Mouse (Mus musculus) CH12.LX (cell line): Measurements from ENCODE around the gene Acot7. TPM values are rescaled to one million over a fixed set of nuclear protein-coding genes. Genes with fewer than 3 reads are reported as not detected.

Source experiments
- DNase-seq: peaks from one replicate; pipeline ENCODE4 v3.0.0-alpha.2; 2013; ENCODE audit errors: extremely low read depth
- H3K27ac ChIP-seq: 2 replicates; pipeline ENCODE4 v1.5.1; 2012; ENCODE audit warnings: low read depth, mild to moderate bottlenecking, control low read depth, moderate library complexity; ENCODE audit not compliant: insufficient read depth
- H3K27me3 ChIP-seq: replicated peaks from 2 replicates; pipeline ENCODE3; 2012; ENCODE audit warnings: inconsistent platforms
- H3K36me3 ChIP-seq, 2 experiments: replicated peaks in 1 of 2; 2 replicates each; pipeline versions ENCODE3 to v1.6.1; 2012; ENCODE audit warnings: inconsistent platforms in 1 of 2, low read length in 1 of 2, mild to moderate bottlenecking in 1 of 2, mixed read lengths in 1 of 2, moderate library complexity in 1 of 2; ENCODE audit not compliant: control insufficient read depth in 1 of 2, insufficient read depth in 1 of 2
- H3K4me1 ChIP-seq, 2 experiments: 2 replicates each; pipeline ENCODE4 v1.6.1; 2012; ENCODE audit warnings: inconsistent platforms in 1 of 2, moderate library complexity in 1 of 2; ENCODE audit not compliant: insufficient read depth in 2 of 2, control insufficient read depth in 1 of 2
- H3K4me2 ChIP-seq: 2 replicates; pipeline ENCODE4 v1.6.1; 2012; ENCODE audit warnings: low read depth, mild to moderate bottlenecking, control low read depth; ENCODE audit not compliant: poor library complexity, insufficient read depth, severe bottlenecking
- H3K4me3 ChIP-seq, 3 experiments: fragments of 150-350 bp in 1 of 3; sonication (generic) in 1 of 3; replicated peaks in 1 of 3; 2 replicates each; pipeline versions ENCODE3 to v1.5.1; 2011 to 2012; ENCODE audit warnings: low read depth in 2 of 3, low read length in 2 of 3, mild to moderate bottlenecking in 2 of 3, moderate library complexity in 2 of 3, control low read depth in 1 of 3, improper control_type of control experiment in 1 of 3, inconsistent platforms in 1 of 3, mixed read lengths in 1 of 3; ENCODE audit not compliant: poor library complexity in 1 of 3
- H3K79me2 ChIP-seq: replicated peaks from 2 replicates; pipeline ENCODE4 v1.6.1; 2012; ENCODE audit warnings: mild to moderate bottlenecking, moderate library complexity; ENCODE audit not compliant: control insufficient read depth, poor library complexity, insufficient read depth, severe bottlenecking; ENCODE audit errors: extremely low read depth
- H3K9ac ChIP-seq: 2 replicates; pipeline ENCODE4 v1.6.1; 2012; ENCODE audit warnings: low read depth, mild to moderate bottlenecking, control low read depth, moderate library complexity; ENCODE audit not compliant: insufficient read depth
- H3K9me3 ChIP-seq: replicated peaks from 2 replicates; pipeline ENCODE3; 2012; ENCODE audit warnings: low read length, inconsistent platforms, mixed read lengths
- BHLHE40 ChIP-seq: IDR thresholded peaks from 2 replicates; pipeline ENCODE4 v1.6.1; 2011; ENCODE audit warnings: mild to moderate bottlenecking, low read depth, low read length, improper control_type of control experiment
- CTCF ChIP-seq, 2 experiments: IDR thresholded peaks in 1 of 2; conservative IDR thresholded peaks in 1 of 2; 2 replicates each; pipeline ENCODE4 v1.5.1; 2011 to 2012; ENCODE audit warnings: low read depth in 2 of 2, low read length in 2 of 2, improper control_type of control experiment in 1 of 2, inconsistent platforms in 1 of 2, mild to moderate bottlenecking in 1 of 2, moderate library complexity in 1 of 2
- E2F4 ChIP-seq: IDR thresholded peaks from 2 replicates; pipeline ENCODE4 v1.6.1; 2011; ENCODE audit warnings: low read depth, low read length, improper control_type of control experiment; ENCODE audit not compliant: insufficient replicate concordance
- ETS1 ChIP-seq: conservative IDR thresholded peaks from 2 replicates; pipeline ENCODE4 v1.6.1; 2012; ENCODE audit warnings: low read depth, mild to moderate bottlenecking, inconsistent platforms, low read length, improper control_type of control experiment, moderate library complexity
- MAFK ChIP-seq: IDR thresholded peaks from 2 replicates; pipeline ENCODE4 v1.6.1; 2011; ENCODE audit warnings: low read length, improper control_type of control experiment; ENCODE audit not compliant: insufficient replicate concordance
- MAX ChIP-seq: IDR thresholded peaks from 2 replicates; pipeline ENCODE4 v1.6.1; 2011; ENCODE audit warnings: low read length, improper control_type of control experiment
- MAZ ChIP-seq: IDR thresholded peaks from 2 replicates; pipeline ENCODE4 v1.6.1; 2012; ENCODE audit warnings: low read depth, mild to moderate bottlenecking, inconsistent platforms, low read length, improper control_type of control experiment, moderate library complexity
- MXI1 ChIP-seq: IDR thresholded peaks from 2 replicates; pipeline ENCODE4 v1.6.1; 2011; ENCODE audit warnings: mild to moderate bottlenecking, low read depth, low read length, improper control_type of control experiment
- MYC ChIP-seq: IDR thresholded peaks from 2 replicates; pipeline ENCODE4 v1.6.1; 2011; ENCODE audit warnings: low read depth, mild to moderate bottlenecking, improper control_type of control experiment, low read length
- NRF1 ChIP-seq: IDR thresholded peaks from 2 replicates; pipeline ENCODE4 v1.6.1; 2014; ENCODE audit warnings: low read depth, mild to moderate bottlenecking, inconsistent platforms, low read length, improper control_type of control experiment, moderate library complexity
- POLR2A ChIP-seq: IDR thresholded peaks from 2 replicates; pipeline ENCODE4 v1.6.1; 2011; ENCODE audit warnings: low read depth, mild to moderate bottlenecking, improper control_type of control experiment, low read length
- POLR2AphosphoS2 ChIP-seq: IDR thresholded peaks from 2 replicates; pipeline ENCODE4 v1.6.1; 2011; ENCODE audit warnings: low read depth, low read length, improper control_type of control experiment
- SIN3A ChIP-seq: IDR thresholded peaks from 2 replicates; pipeline ENCODE4 v1.6.1; 2012; ENCODE audit warnings: low read length, improper control_type of control experiment, inconsistent platforms
- TBP ChIP-seq: conservative IDR thresholded peaks from 2 replicates; pipeline ENCODE4 v1.6.1; 2011; ENCODE audit warnings: low read depth, low read length, improper control_type of control experiment
- TCF12 ChIP-seq: IDR thresholded peaks from 2 replicates; pipeline ENCODE4 v1.6.1; 2014; ENCODE audit warnings: low read depth, mild to moderate bottlenecking, inconsistent platforms, low read length, improper control_type of control experiment
- UBTF ChIP-seq: IDR thresholded peaks from 2 replicates; pipeline ENCODE4 v1.6.1; 2012; ENCODE audit warnings: low read depth, mild to moderate bottlenecking, inconsistent platforms, low read length, improper control_type of control experiment, moderate library complexity
- USF1 ChIP-seq: IDR thresholded peaks from 2 replicates; pipeline ENCODE4 v1.6.1; 2014; ENCODE audit warnings: low read depth, mild to moderate bottlenecking, inconsistent platforms, low read length, improper control_type of control experiment
- ZC3H11A ChIP-seq: IDR thresholded peaks from 2 replicates; pipeline ENCODE4 v1.6.1; 2012; ENCODE audit warnings: low read depth, mild to moderate bottlenecking, inconsistent platforms, low read length, improper control_type of control experiment
- ZKSCAN1 ChIP-seq: IDR thresholded peaks from 2 replicates; pipeline ENCODE4 v1.6.1; 2012; ENCODE audit warnings: low read depth, inconsistent platforms, low read length, improper control_type of control experiment, borderline replicate concordance
- ZNF384 ChIP-seq: IDR thresholded peaks from 2 replicates; pipeline ENCODE4 v1.6.1; 2012; ENCODE audit warnings: low read depth, low read length, improper control_type of control experiment, inconsistent platforms
- dilution Hi-C: fragments of 300-500 bp; cut with MboI; formaldehyde crosslinking; loops from 2 replicates; pipeline ENCODE4 v1.14.3; 2020; ENCODE audit warnings: low sequenced_read_pairs; ENCODE audit not compliant: extremely low pct_unique_long_range_greater_than_20kb, extremely low pct_ligation_motif_present
- in situ Hi-C: fragments of 300-500 bp; cut with MboI; formaldehyde crosslinking; loops from 3 replicates; pipeline ENCODE4 v1.14.3; 2019; ENCODE audit warnings: low sequenced_read_pairs, low pct_ligation_motif_present, low pct_unique_long_range_greater_than_20kb, mixed read lengths
- polyA plus RNA-seq: library from polyadenylated mRNA; unstranded; fragments of >175 nt; gene quantifications from 2 replicates; pipeline ENCODE4 v1.2.1, GENCODE M21; 2012; ENCODE audit warnings: low read depth; ENCODE audit not compliant: insufficient read length
- total RNA-seq, 2 experiments: library from RNA; depleted of rRNA; stranded (reverse); fragments of 300-350 nt in 1 of 2; fragments of >200 nt in 1 of 2; gene quantifications; 2 replicates each; pipeline ENCODE4 v1.2.3; 2012 to 2014

Acot7 gene
- total and polyA plus RNA-seq, 3 experiments: 29.0 to 71.1 (median 61.6) TPM

- in situ Hi-C loops (loop anchor here (5.0 to 25.0 kb wide), 3 partner anchors 78 to 1822 kb away; no protein-coding TSS in a partner anchor), dilution Hi-C loops (no loop called here)
- H3K4me3 ChIP-seq: peak overlapping the region in 1 of 3 experiments; percentile 9
- no peaks in the 10 kb centered on the region for H3K36me3 ChIP-seq
- H3K79me2 ChIP-seq: no peaks in the 10 kb centered on the region
- DNase-seq: no peak
- H3K27ac ChIP-seq: no peak overlapping the region
- H3K9ac ChIP-seq: no peak overlapping the region
- TF ChIP-seq TCF12 (peak; percentile 10; the same call in 1 of the 2 replicates), ZC3H11A (no peak), BHLHE40 (no peak), UBTF (0 out of 2 replicates have a peak, but pooled peaks have one; percentile 16)
- no peaks in the 10 kb centered on the region for H3K9me3 ChIP-seq
- H3K4me1 ChIP-seq: peaks cover 10 to 36% of the 10 kb centered on the region in 2 experiments
- peak overlapping the region; percentile 68 for H3K4me2 ChIP-seq
- H3K27me3 ChIP-seq: peaks cover 65% of the 10 kb centered on the region
Observed at GRCm38 (mm10) chr4:152290385-152290784, 112.5 kb downstream of the Acot7 start.

- no peak for TF ChIP-seq ZNF384
- no peak for TF ChIP-seq E2F4
- TF ChIP-seq MAX: 0 out of 2 replicates have a peak, but pooled peaks have one; percentile 11
- TF ChIP-seq TBP: no peak
- no peak for TF ChIP-seq ZKSCAN1
- 0 out of 2 replicates have a peak, but pooled peaks have one; percentile 25 for TF ChIP-seq MXI1
- TF ChIP-seq MYC: 0 out of 2 replicates have a peak, but pooled peaks have one; percentile 35
- TF ChIP-seq UBTF: no peak
- TF ChIP-seq POLR2AphosphoS2: no peak
- H3K79me2 ChIP-seq: no peaks in the 10 kb centered on the region
- in situ Hi-C loops (loop anchor here (5.0 to 25.0 kb wide), 3 partner anchors 79 to 1821 kb away; no protein-coding TSS in a partner anchor), dilution Hi-C loops (no loop called here)
- no peak overlapping the region for H3K27ac ChIP-seq
- H3K9me3 ChIP-seq: no peaks in the 10 kb centered on the region
- no peak overlapping the region for H3K9ac ChIP-seq
- H3K27me3 ChIP-seq: peaks cover 65% of the 10 kb centered on the region
- peak overlapping the region; percentile 68; the same call in 1 of the 2 replicates for H3K4me2 ChIP-seq
- H3K4me1 ChIP-seq: peaks cover 10 to 42% of the 10 kb centered on the region in 2 experiments
- H3K36me3 ChIP-seq: no peaks in the 10 kb centered on the region
- H3K4me3 ChIP-seq: no peak overlapping the region
- no peak for DNase-seq
Observed at GRCm38 (mm10) chr4:152290991-152291390, 113.1 kb downstream of the Acot7 start.

DNA sequence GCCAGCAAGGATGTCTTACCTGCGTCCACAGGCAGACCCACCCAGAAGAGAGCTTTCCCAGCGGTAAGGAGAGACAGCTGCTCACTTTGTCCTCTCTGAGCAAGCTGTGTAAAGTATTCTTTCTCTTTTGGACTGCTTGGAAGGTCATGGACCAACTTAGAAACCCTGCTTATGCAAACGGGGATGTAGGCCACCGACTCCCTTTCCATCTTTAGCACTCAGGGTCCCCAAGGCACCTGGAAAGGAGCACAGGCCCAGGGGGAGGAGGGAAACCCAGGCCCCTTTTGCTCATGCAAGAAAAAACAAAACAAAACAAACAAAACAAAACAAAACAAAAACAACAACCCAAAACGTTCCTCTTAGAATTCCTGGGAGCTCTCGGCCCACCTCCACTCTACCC, 113.6 kb downstream of the Acot7 start, which contains the start of gene Hes3:
TSS of gene Hes3 (minus strand) at position 101 of the 400 bp plus-strand sequence.
- Histone ChIP-seq H3K4me2 (peak within 1 kb of the TSS; percentile 68), H3K4me3 (peak within 1 kb of the TSS in 1 of 3 experiments; percentile 9), H3K9me3 (no peaks in the 10 kb centered on the region), H3K36me3 (no peaks in the 10 kb centered on the region), H3K4me1 (peaks cover 10 to 43% of the 10 kb centered on the region in 2 experiments), H3K27me3 (peaks cover 64% of the 10 kb centered on the region), H3K27ac (no peak within 1 kb of the TSS), H3K9ac (no peak within 1 kb of the TSS), H3K79me2 (no peaks in the 10 kb centered on the region)
- dilution Hi-C loops: no loop called here
- no peak for DNase-seq
- no peak for TF ChIP-seq ZKSCAN1
- no peak for TF ChIP-seq MAZ
- TF ChIP-seq MXI1: no peak
- no peak for TF ChIP-seq CTCF (conservative IDR thresholded peaks at IDR 0.05 in 1 of 2, IDR thresholded peaks at IDR 0.05 in 1 of 2; ENCODE audit: low read depth in 2 of 2, low read length in 2 of 2)
- TF ChIP-seq MAFK: no peak
- no peak for TF ChIP-seq MYC
- no peak for TF ChIP-seq ETS1
- TF ChIP-seq POLR2A: no peak
- no peak for TF ChIP-seq NRF1
- TF ChIP-seq SIN3A: no peak
- TF ChIP-seq USF1: no peak
- in situ Hi-C loops: loop anchor here (5.0 to 25.0 kb wide), 3 partner anchors 79 to 1821 kb away; no protein-coding TSS in a partner anchor
